Mouse (Mus musculus): ENCODE results near the gene Slc35e3. TPM values are rescaled to one million over a fixed set of nuclear protein-coding genes. Genes with fewer than 3 reads are reported as not detected.

The Slc35e3 gene
- polyA plus RNA-seq, 1 experiment: 19.1 TPM

GRCm38 (mm10) chr10:117696827-117697560 is 49.2 kb downstream of the Slc35e3 start:
- no peak for TF ChIP-seq CTCF (IDR thresholded peaks at IDR 0.05; ENCODE audit: insufficient read depth, low read length)
- no peak for TF ChIP-seq POLR2A (IDR thresholded peaks at IDR 0.05; ENCODE audit: borderline replicate concordance, extremely low read depth, low read depth, low read length)
- H3K4me1 ChIP-seq (ENCODE audit: control insufficient read depth, insufficient read depth, low read length): no peaks in the 10 kb centered on the region
- H3K4me3 ChIP-seq (replicated peaks; ENCODE audit: extremely low read depth, low read depth, low read length): no peak overlapping the region
- 93% methylated on average over 6 of the region's 6 CpGs for WGBS
- DNase-seq: no peak

GRCm38 (mm10) chr10:117696021-117696826 is 49.9 kb downstream of the Slc35e3 start:
- Histone ChIP-seq H3K4me1 (ENCODE audit: control insufficient read depth, insufficient read depth, low read length) (no peaks in the 10 kb centered on the region), H3K4me3 (replicated peaks; ENCODE audit: extremely low read depth, low read depth, low read length) (no peak overlapping the region)
- 78% methylated on average over 8 of the region's 8 CpGs for WGBS
- DNase-seq: no peak
- no peak for TF ChIP-seq POLR2A (IDR thresholded peaks at IDR 0.05; ENCODE audit: borderline replicate concordance, extremely low read depth, low read depth, low read length)
- no peak for TF ChIP-seq CTCF (IDR thresholded peaks at IDR 0.05; ENCODE audit: insufficient read depth, low read length)

- TF ChIP-seq CTCF (IDR thresholded peaks at IDR 0.05; ENCODE audit: insufficient read depth, low read length) (no peak), POLR2A (IDR thresholded peaks at IDR 0.05; ENCODE audit: borderline replicate concordance, extremely low read depth, low read depth, low read length) (no peak)
- no peak for DNase-seq
- WGBS: 96% methylated on average over 4 of the region's 4 CpGs
- Histone ChIP-seq H3K4me1 (ENCODE audit: control insufficient read depth, insufficient read depth, low read length) (no peaks in the 10 kb centered on the region), H3K4me3 (replicated peaks; ENCODE audit: extremely low read depth, low read depth, low read length) (no peak overlapping the region)
These were observed 50.6 kb downstream of the Slc35e3 start for GRCm38 (mm10) chr10:117695605-117696004.

DNA sequence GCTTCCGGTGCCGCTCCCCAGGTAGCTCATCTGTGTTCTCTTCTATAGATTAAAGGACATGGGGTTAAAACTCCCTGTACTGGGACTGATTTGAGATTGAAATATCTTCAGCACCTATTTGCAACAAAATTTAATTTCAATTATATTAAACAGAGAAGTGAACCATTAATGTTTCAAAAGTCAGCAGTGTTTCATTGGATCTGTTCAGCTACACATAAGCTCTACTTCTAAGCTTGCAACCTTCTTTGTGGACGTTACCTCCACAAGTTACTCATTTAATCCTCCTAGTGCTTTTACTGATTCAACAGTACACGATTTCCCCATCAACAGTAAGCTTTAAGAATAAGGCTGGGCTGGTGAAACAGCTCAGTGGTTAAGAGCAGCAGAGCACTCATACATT is 51.1 kb downstream of the Slc35e3 start:
- Histone ChIP-seq H3K4me3 (replicated peaks; ENCODE audit: extremely low read depth, low read depth, low read length) (no peak overlapping the region), H3K4me1 (ENCODE audit: control insufficient read depth, insufficient read depth, low read length) (no peaks in the 10 kb centered on the region)
- WGBS: 91% methylated on average over 4 of the region's 4 CpGs
- no peak for DNase-seq
- TF ChIP-seq CTCF (IDR thresholded peaks at IDR 0.05; ENCODE audit: insufficient read depth, low read length) (no peak), POLR2A (IDR thresholded peaks at IDR 0.05; ENCODE audit: borderline replicate concordance, extremely low read depth, low read depth, low read length) (no peak)

DNA sequence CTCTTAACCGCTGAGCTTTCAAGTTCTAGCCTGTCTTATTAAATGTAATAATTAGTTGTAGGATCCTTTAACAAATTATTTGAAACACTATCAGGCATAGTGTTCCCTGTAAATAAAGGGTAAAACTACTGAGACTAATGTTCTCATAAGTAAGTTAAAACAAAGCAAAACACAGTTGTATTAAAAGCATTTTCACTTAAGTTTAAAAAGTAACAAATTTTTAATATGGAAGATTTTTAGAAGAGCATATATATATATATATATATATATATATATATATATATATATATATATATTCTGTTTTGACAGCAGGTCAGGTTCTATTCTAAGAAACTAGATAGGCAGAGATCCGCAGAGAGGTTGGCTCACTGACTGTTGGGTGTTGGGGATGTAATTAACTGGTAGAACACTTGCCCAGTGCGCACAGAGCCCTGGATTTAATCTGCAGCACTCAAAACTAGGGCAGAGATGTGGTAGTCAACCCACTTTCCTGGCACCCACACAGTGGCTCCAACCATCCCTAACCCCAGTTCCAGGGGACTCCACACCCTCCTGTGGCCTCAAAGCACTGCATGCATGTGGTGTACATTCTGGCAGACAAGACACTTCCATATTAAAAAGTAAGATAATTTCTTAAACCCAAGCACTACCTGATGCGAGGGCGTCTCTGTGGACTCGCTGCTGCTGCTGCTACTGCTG is 51.8 kb downstream of the Slc35e3 start:
- DNase-seq: no peak
- WGBS: 94% methylated on average over 6 of the region's 6 CpGs
- Histone ChIP-seq H3K4me3 (replicated peaks; ENCODE audit: extremely low read depth, low read depth, low read length) (no peak overlapping the region), H3K4me1 (ENCODE audit: control insufficient read depth, insufficient read depth, low read length) (no peaks in the 10 kb centered on the region)
- TF ChIP-seq POLR2A (IDR thresholded peaks at IDR 0.05; ENCODE audit: borderline replicate concordance, extremely low read depth, low read depth, low read length) (no peak), CTCF (IDR thresholded peaks at IDR 0.05; ENCODE audit: insufficient read depth, low read length) (no peak)

- 86% methylated on average over 5 of the region's 5 CpGs for WGBS
- no peak overlapping the region for H3K4me3 ChIP-seq (replicated peaks; ENCODE audit: extremely low read depth, low read depth, low read length)
- TF ChIP-seq POLR2A (IDR thresholded peaks at IDR 0.05; ENCODE audit: borderline replicate concordance, extremely low read depth, low read depth, low read length) (no peak), CTCF (IDR thresholded peaks at IDR 0.05; ENCODE audit: insufficient read depth, low read length) (no peak)
- no peak for DNase-seq
- no peaks in the 10 kb centered on the region for H3K4me1 ChIP-seq (ENCODE audit: control insufficient read depth, insufficient read depth, low read length)
These were observed 53.2 kb downstream of the Slc35e3 start for GRCm38 (mm10) chr10:117692953-117693352.

DNA sequence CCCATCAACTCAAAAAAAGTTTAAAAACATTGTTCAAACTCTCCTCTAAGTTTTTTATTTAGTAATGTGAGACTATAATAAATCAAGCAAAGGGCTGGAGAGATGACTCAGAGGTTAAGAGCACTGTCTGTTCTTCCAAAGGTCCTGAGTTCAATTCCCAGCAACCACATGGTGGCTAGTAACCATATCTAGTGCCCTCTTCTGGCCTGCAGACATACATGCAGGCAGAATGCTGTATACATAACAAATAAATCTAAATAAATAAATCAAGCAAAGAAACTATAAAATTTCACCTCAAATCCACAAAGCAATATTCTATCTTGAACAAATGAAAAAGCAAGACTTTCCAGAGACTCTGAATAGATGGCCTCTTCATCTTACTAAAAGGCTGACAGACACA is 54.0 kb downstream of the Slc35e3 start:
- no peak for DNase-seq
- H3K4me1 ChIP-seq (ENCODE audit: control insufficient read depth, insufficient read depth, low read length): no peaks in the 10 kb centered on the region
- H3K4me3 ChIP-seq (replicated peaks; ENCODE audit: extremely low read depth, low read depth, low read length): no peak overlapping the region
- TF ChIP-seq CTCF (IDR thresholded peaks at IDR 0.05; ENCODE audit: insufficient read depth, low read length) (no peak), POLR2A (IDR thresholded peaks at IDR 0.05; ENCODE audit: borderline replicate concordance, extremely low read depth, low read depth, low read length) (no peak)

GRCm38 (mm10) chr10:117691389-117691968 is 54.7 kb downstream of the Slc35e3 start:
- TF ChIP-seq CTCF (IDR thresholded peaks at IDR 0.05; ENCODE audit: insufficient read depth, low read length): no peak
- TF ChIP-seq POLR2A (IDR thresholded peaks at IDR 0.05; ENCODE audit: borderline replicate concordance, extremely low read depth, low read depth, low read length): no peak
- no peak for DNase-seq
- Histone ChIP-seq H3K4me3 (replicated peaks; ENCODE audit: extremely low read depth, low read depth, low read length) (no peak overlapping the region), H3K4me1 (ENCODE audit: control insufficient read depth, insufficient read depth, low read length) (no peaks in the 10 kb centered on the region)
- 91% methylated on average over 10 of the region's 10 CpGs for WGBS

- TF ChIP-seq POLR2A (IDR thresholded peaks at IDR 0.05; ENCODE audit: borderline replicate concordance, extremely low read depth, low read depth, low read length): no peak
- TF ChIP-seq CTCF (IDR thresholded peaks at IDR 0.05; ENCODE audit: insufficient read depth, low read length): no peak
- no peak for DNase-seq
- no peak overlapping the region for H3K4me3 ChIP-seq (replicated peaks; ENCODE audit: extremely low read depth, low read depth, low read length)
- no peaks in the 10 kb centered on the region for H3K4me1 ChIP-seq (ENCODE audit: control insufficient read depth, insufficient read depth, low read length)
- 85% methylated on average over 3 of the region's 3 CpGs for WGBS
These were observed 55.3 kb downstream of the Slc35e3 start for GRCm38 (mm10) chr10:117690770-117691296.
